8 mouse cellular contexts compared by ENCODE assay signal in the genomic region with DNA sequence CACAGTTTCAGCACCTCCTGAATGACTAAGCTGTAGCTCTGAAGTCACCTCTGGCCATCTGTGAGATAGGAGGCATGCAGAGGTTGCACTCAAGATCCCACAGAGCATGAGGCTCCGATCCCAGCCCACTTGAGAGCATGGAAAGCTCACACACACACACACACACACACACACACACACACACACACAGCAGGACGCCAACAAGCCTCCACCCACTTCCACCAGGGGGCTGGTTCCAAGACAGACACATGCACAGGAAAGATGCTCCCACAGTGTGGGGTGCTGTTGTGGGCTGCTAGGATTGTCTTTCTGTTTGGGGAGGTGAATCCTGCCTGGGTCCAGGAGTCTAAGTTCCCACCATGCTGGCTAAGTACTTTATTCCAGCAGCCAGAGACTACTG.
"Had no signal": no experiment of that assay in that cellular context is flagged by ENCODE, and none has a peak within 500 bp of the region (broad histone marks: within the 10 kb centered on the region; RNA-seq: fewer than 3 reads in every experiment).

No protein-coding gene starts in this region.

- ATAC-seq: midbrain, embryonic 16.5 days had no signal

- H3K27ac ChIP-seq: limb, embryonic 10.5 days had no signal

- H3K9me3 ChIP-seq: limb, embryonic 10.5 days had no signal

- DNase-seq: kidney, adult 8-10 months; kidney, postnatal 25 days; right cerebral cortex, adult 18-20 months; right cerebral cortex, postnatal 25 days; thymus, postnatal 4 days had no signal

- H3K4me2 ChIP-seq: liver, embryonic 11.5 days had no signal

- H3K4me3 ChIP-seq: limb, embryonic 10.5 days had no signal
